Mouse (Mus musculus): ENCODE measurements around the gene Foxn4.

Gene Foxn4

GRCm38 (mm10) chr5:114279382-114280143 lies 6.0 kb upstream of the Foxn4 start:
- no peak for DNase-seq (ENCODE audit: extremely low read depth, low read depth)

GRCm38 (mm10) chr5:114275991-114276390 lies 2.4 kb upstream of the Foxn4 start:
- no peak for DNase-seq (ENCODE audit: extremely low read depth, low read depth)

GRCm38 (mm10) chr5:114275339-114275738 lies 1.7 kb upstream of the Foxn4 start:
- no peak for DNase-seq (ENCODE audit: extremely low read depth, low read depth)

GRCm38 (mm10) chr5:114269984-114270383 lies 3.6 kb downstream of the Foxn4 start:
- DNase-seq (ENCODE audit: extremely low read depth, low read depth) = no peak

- DNase-seq (ENCODE audit: extremely low read depth, low read depth) = no peak
These were observed 4.1 kb downstream of the Foxn4 start for GRCm38 (mm10) chr5:114269499-114269898.

GRCm38 (mm10) chr5:114268646-114269045 lies 5.0 kb downstream of the Foxn4 start:
- DNase-seq (ENCODE audit: extremely low read depth, low read depth) = peak; percentile 33

GRCm38 (mm10) chr5:114264791-114265190 lies 8.8 kb downstream of the Foxn4 start:
- no peak for DNase-seq (ENCODE audit: extremely low read depth, low read depth)

GRCm38 (mm10) chr5:114264030-114264459 lies 9.6 kb downstream of the Foxn4 start:
- no peak for DNase-seq (ENCODE audit: extremely low read depth, low read depth)

GRCm38 (mm10) chr5:114261494-114261893 lies 12.1 kb downstream of the Foxn4 start:
- DNase-seq (ENCODE audit: extremely low read depth, low read depth) = peak; percentile 30

GRCm38 (mm10) chr5:114259495-114259894 lies 14.1 kb downstream of the Foxn4 start:
- no peak for DNase-seq (ENCODE audit: extremely low read depth, low read depth)

- DNase-seq (ENCODE audit: extremely low read depth, low read depth) = peak; percentile 45
These were observed 25.4 kb downstream of the Foxn4 start for GRCm38 (mm10) chr5:114248174-114248589.

GRCm38 (mm10) chr5:114246465-114246864 lies 27.1 kb downstream of the Foxn4 start:
- DNase-seq (ENCODE audit: extremely low read depth, low read depth) = no peak

- DNase-seq (ENCODE audit: extremely low read depth, low read depth) = no peak
These were observed 33.9 kb downstream of the Foxn4 start for GRCm38 (mm10) chr5:114239737-114240136.

GRCm38 (mm10) chr5:114238924-114239323 lies 34.7 kb downstream of the Foxn4 start:
- DNase-seq (ENCODE audit: extremely low read depth, low read depth) = peak; percentile 12

GRCm38 (mm10) chr5:114228901-114229300 lies 44.7 kb downstream of the Foxn4 start:
- no peak for DNase-seq (ENCODE audit: extremely low read depth, low read depth)

- DNase-seq (ENCODE audit: extremely low read depth, low read depth) = no peak
These were observed 47.6 kb downstream of the Foxn4 start for GRCm38 (mm10) chr5:114226051-114226450.

GRCm38 (mm10) chr5:114218771-114219170 lies 54.8 kb downstream of the Foxn4 start:
- no peak for DNase-seq (ENCODE audit: extremely low read depth, low read depth)

- DNase-seq (ENCODE audit: extremely low read depth, low read depth) = peak; percentile 69
These were observed 60.4 kb downstream of the Foxn4 start for GRCm38 (mm10) chr5:114213183-114213582.

- no peak for DNase-seq (ENCODE audit: extremely low read depth, low read depth)
These were observed 67.4 kb downstream of the Foxn4 start for GRCm38 (mm10) chr5:114206158-114206557.
